Mouse (Mus musculus): ENCODE results near the gene Ptch1. TPM values are rescaled to one million over a fixed set of nuclear protein-coding genes. Genes with fewer than 3 reads are reported as not detected.

Gene Ptch1
- polyA plus RNA-seq, 1 experiment from 2014 or later: 2.5 TPM

DNA sequence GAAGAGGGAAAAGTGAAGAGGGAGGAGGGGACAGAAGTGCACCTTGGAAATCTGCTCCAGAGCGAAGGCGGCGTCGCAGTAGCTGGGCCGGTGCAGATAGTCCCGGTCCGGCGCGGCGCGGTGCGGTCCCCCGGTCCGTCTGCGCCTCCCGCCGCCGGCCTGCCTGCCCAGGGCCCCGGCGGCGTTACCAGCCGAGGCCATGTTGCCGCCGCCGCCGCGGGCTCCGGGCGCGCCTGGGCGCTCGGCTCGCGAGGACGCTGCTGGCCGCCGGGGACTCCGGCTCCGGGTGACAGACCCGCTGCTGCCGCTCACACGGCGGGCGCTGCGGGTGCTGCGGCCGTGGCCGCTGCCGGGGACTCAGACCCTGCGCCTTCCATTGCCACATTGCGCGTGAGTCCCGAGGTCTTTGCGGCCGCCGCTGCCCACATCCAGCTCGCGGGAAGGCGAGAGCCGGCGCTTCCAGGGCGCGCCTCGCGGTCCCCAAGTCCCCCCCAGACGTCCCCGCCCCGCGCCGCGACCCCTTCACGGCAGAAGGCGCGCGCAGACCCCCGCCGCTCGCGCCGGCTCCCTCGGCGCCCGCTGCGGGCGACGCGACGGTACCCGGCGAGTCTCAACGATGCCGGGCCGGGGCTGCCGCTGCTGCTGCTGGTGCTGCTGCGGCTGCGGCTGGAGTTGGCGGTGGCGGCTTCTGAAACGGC is 7.9 kb downstream of the Ptch1 start:
- Histone ChIP-seq H3K4me3 (ENCODE audit: low read depth, low read length) (peak overlapping the region; percentile 83), H3K36me3 (replicated peaks; ENCODE audit: insufficient read depth, low read length) (no peaks in the 10 kb centered on the region), H3K27me3 (ENCODE audit: insufficient read depth, low read length) (peaks cover 8% of the 10 kb centered on the region), H3K4me1 (ENCODE audit: insufficient read depth) (peaks cover 30% of the 10 kb centered on the region), H3K27ac (ENCODE audit: low read depth) (peak overlapping the region; percentile 94), H3K4me2 (ENCODE audit: low read depth, low read length) (peak overlapping the region; percentile 99), H3K9ac (replicated peaks) (peak overlapping the region; percentile 83), H3K9me3 (ENCODE audit: low read length) (no peaks in the 10 kb centered on the region)
- peak; percentile 6; the same call in 1 of the 2 replicates for ATAC-seq
- no peak for TF ChIP-seq CTCF (IDR thresholded peaks at IDR 0.05; ENCODE audit: low read depth)
- no peak for TF ChIP-seq EP300 (IDR thresholded peaks at IDR 0.05; ENCODE audit: low read depth)
- peak; percentile 46 for DNase-seq
- WGBS (ENCODE audit: insufficient replicate concordance): 2% methylated on average over 74 of the region's 99 CpGs

GRCm38 (mm10) chr13:63564626-63565319 is 8.6 kb downstream of the Ptch1 start:
- 0% methylated on average over 36 of the region's 36 CpGs for WGBS (ENCODE audit: insufficient replicate concordance)
- Histone ChIP-seq H3K36me3 (replicated peaks; ENCODE audit: insufficient read depth, low read length) (no peaks in the 10 kb centered on the region), H3K9me3 (ENCODE audit: low read length) (no peaks in the 10 kb centered on the region), H3K27me3 (ENCODE audit: insufficient read depth, low read length) (peaks cover 6% of the 10 kb centered on the region), H3K4me1 (ENCODE audit: insufficient read depth) (peaks cover 30% of the 10 kb centered on the region), H3K9ac (replicated peaks) (peak overlapping the region; percentile 83), H3K27ac (ENCODE audit: low read depth) (peak overlapping the region; percentile 94), H3K4me2 (ENCODE audit: low read depth, low read length) (peak overlapping the region; percentile 99), H3K4me3 (ENCODE audit: low read depth, low read length) (peak overlapping the region; percentile 83)
- no peak for TF ChIP-seq EP300 (IDR thresholded peaks at IDR 0.05; ENCODE audit: low read depth)
- TF ChIP-seq CTCF (IDR thresholded peaks at IDR 0.05; ENCODE audit: low read depth): no peak
- DNase-seq (peak; percentile 74), ATAC-seq (peak; percentile 18)

DNA sequence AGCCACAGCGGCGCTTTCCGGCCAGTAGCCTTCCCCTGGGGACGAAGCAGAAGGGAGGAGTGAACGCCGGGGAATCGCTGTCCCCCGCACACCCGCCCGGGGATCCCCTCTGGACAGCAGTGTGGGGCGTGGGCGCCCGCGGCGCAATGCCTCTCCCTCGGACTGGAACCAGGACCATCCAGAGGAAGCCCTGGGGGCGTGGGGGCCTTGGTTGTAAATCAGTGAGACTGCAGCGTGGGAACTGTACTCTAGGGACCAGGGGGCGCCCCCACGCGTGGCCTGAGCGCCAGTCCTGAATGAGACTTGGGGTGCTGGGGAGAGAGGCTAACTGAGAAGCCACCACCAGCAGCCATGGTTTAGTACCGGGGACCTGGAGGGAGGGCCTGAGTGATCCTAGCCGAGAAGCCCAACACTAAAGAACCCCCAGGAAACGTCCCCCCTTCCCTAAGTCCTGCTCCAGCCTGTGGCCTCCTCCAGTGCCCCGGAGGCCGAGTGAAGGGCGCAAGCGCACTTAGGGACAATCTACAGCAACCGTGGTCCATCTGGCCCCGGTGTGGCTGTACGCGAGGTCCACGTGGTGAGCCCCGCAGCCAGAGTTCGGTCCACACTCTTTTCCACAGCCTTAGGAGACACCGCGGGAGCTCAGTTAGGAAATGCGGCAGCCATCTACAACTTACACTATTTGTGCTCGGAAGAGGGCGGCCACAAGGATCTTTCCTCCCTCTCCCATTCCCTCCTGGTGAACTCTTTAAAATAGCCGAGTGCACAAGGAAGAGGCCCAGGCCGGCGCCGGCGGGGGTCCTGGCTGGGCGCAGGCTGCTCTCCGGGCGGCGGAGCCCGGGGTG is 9.4 kb downstream of the Ptch1 start:
- peak overlapping the region; percentile 83 for H3K4me3 ChIP-seq (ENCODE audit: low read depth, low read length)
- under 1% methylated on average over 51 of the region's 51 CpGs for WGBS (ENCODE audit: insufficient replicate concordance)
- no peak for ATAC-seq
- peak overlapping the region; percentile 99 for H3K4me2 ChIP-seq (ENCODE audit: low read depth, low read length)
- TF ChIP-seq EP300 (IDR thresholded peaks at IDR 0.05; ENCODE audit: low read depth) (no peak), CTCF (IDR thresholded peaks at IDR 0.05; ENCODE audit: low read depth) (peak; percentile 4; the same call in 1 of the 2 replicates)
- peak overlapping the region; percentile 83 for H3K9ac ChIP-seq (replicated peaks)
- DNase-seq: peak; percentile 63
- no peaks in the 10 kb centered on the region for H3K27me3 ChIP-seq (ENCODE audit: insufficient read depth, low read length)
- H3K36me3 ChIP-seq (replicated peaks; ENCODE audit: insufficient read depth, low read length): no peaks in the 10 kb centered on the region
- no peaks in the 10 kb centered on the region for H3K9me3 ChIP-seq (ENCODE audit: low read length)
- H3K4me1 ChIP-seq (ENCODE audit: insufficient read depth): peaks cover 26% of the 10 kb centered on the region
- H3K27ac ChIP-seq (ENCODE audit: low read depth): peak overlapping the region; percentile 94

DNA sequence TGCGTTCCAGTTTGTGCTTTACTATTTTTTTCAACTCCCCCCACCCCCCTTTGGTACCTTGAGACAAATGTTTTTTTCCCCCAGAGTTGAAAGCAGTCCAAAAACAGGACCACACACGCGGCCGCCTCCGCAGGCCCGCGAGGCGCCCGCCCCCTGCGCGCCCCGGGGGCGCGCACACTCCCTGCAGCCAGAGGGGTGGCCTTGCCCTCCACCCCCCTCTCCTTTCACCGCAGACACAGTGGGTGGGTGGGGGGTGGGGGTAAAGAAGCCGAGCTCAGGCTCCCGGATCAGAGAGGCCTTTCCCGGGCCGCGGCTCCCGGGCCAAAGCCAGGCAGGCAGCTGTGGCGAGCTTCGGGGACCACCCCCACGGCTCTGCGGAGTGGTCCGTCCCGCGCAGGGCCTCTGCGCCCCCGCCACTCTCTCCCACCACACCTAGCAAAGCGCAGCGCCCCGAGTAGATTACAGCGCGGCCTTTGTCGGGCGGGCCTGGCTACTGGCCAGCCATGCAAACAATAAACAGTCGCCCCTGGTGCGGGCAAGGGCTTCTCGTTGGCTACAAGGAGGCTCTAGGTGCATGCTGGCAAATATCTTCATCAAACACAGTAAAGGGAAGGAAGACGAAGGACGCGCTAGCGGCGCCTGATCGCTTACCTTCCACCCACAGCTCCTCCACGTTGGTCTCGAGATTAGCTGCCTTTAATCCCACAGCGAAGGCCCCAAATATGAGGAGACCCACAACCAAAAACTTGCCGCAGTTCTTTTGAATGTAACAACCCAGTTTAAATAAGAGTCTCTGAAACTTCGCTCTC is 10.2 kb downstream of the Ptch1 start:
- DNase-seq (peak; percentile 79), ATAC-seq (peak; percentile 47)
- Histone ChIP-seq H3K36me3 (replicated peaks; ENCODE audit: insufficient read depth, low read length) (no peaks in the 10 kb centered on the region), H3K27ac (ENCODE audit: low read depth) (peak overlapping the region; percentile 94), H3K27me3 (ENCODE audit: insufficient read depth, low read length) (no peaks in the 10 kb centered on the region), H3K4me1 (ENCODE audit: insufficient read depth) (peaks cover 28% of the 10 kb centered on the region), H3K9ac (replicated peaks) (peak overlapping the region; percentile 83), H3K4me3 (ENCODE audit: low read depth, low read length) (peak overlapping the region; percentile 83), H3K4me2 (ENCODE audit: low read depth, low read length) (peak overlapping the region; percentile 99), H3K9me3 (ENCODE audit: low read length) (no peaks in the 10 kb centered on the region)
- 1% methylated on average over 49 of the region's 51 CpGs for WGBS (ENCODE audit: insufficient replicate concordance)
- no peak for TF ChIP-seq CTCF (IDR thresholded peaks at IDR 0.05; ENCODE audit: low read depth)
- TF ChIP-seq EP300 (IDR thresholded peaks at IDR 0.05; ENCODE audit: low read depth): no peak

DNA sequence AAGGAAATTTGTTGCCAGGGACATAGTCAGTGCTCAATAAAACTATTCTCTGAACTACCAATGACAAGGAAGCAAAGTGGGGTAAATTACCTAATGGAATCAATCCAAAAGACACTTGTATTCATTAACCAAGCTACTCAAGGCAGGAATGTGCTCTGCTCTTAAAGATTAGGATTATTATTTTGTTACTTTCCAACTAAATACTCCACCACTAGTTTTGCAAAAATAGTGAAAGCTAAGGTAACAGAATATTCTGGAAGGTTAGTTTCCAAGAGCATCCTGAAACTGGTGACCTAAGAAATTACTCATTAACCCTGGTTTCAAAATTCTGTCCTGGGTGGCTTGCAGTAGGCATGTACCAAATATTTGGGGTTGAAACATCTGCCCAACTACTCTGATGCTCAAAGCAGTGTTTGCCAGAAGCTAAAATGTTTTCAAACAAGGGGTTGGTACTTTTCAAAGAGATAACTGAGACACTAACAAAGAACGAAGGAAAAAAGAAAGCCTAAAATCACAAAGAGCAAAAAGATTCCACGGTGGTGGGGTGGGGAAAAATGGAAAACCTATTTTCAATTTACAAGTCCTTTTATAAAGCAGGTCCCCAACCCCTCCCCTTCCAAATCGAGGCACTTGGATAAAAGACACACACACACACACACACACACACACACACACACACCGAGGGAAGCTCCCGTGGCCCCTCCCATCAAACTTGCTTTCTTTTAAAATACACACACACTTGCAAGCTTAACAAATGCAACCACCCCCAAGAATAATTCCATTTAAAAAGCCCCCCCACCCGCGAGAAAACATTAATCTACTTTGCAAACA is 11.0 kb downstream of the Ptch1 start:
- no peaks in the 10 kb centered on the region for H3K27me3 ChIP-seq (ENCODE audit: insufficient read depth, low read length)
- 4% methylated on average over 7 of the region's 7 CpGs for WGBS (ENCODE audit: insufficient replicate concordance)
- peaks cover 33% of the 10 kb centered on the region for H3K4me1 ChIP-seq (ENCODE audit: insufficient read depth)
- H3K9ac ChIP-seq (replicated peaks): peak overlapping the region; percentile 83
- DNase-seq: peak; percentile 40
- H3K9me3 ChIP-seq (ENCODE audit: low read length): no peaks in the 10 kb centered on the region
- peak overlapping the region; percentile 83 for H3K4me3 ChIP-seq (ENCODE audit: low read depth, low read length)
- H3K27ac ChIP-seq (ENCODE audit: low read depth): peak overlapping the region; percentile 94
- TF ChIP-seq CTCF (IDR thresholded peaks at IDR 0.05; ENCODE audit: low read depth) (no peak), EP300 (IDR thresholded peaks at IDR 0.05; ENCODE audit: low read depth) (0 out of 2 replicates have a peak, but pooled peaks have one; percentile 9)
- H3K36me3 ChIP-seq (replicated peaks; ENCODE audit: insufficient read depth, low read length): no peaks in the 10 kb centered on the region
- no peak for ATAC-seq
- H3K4me2 ChIP-seq (ENCODE audit: low read depth, low read length): peak overlapping the region; percentile 99

All from liver, postnatal 0 days (tissue).